Mouse (Mus musculus) fat pad, adult 2 months (tissue): Measurements from ENCODE around the gene Soga1.

Experiments
- DNase-seq: peaks from one replicate; pipeline ENCODE4 v3.0.0-alpha.2; 2011; ENCODE audit warnings: low read depth, low spot score; ENCODE audit errors: extremely low read depth

The Soga1 gene

DNA sequence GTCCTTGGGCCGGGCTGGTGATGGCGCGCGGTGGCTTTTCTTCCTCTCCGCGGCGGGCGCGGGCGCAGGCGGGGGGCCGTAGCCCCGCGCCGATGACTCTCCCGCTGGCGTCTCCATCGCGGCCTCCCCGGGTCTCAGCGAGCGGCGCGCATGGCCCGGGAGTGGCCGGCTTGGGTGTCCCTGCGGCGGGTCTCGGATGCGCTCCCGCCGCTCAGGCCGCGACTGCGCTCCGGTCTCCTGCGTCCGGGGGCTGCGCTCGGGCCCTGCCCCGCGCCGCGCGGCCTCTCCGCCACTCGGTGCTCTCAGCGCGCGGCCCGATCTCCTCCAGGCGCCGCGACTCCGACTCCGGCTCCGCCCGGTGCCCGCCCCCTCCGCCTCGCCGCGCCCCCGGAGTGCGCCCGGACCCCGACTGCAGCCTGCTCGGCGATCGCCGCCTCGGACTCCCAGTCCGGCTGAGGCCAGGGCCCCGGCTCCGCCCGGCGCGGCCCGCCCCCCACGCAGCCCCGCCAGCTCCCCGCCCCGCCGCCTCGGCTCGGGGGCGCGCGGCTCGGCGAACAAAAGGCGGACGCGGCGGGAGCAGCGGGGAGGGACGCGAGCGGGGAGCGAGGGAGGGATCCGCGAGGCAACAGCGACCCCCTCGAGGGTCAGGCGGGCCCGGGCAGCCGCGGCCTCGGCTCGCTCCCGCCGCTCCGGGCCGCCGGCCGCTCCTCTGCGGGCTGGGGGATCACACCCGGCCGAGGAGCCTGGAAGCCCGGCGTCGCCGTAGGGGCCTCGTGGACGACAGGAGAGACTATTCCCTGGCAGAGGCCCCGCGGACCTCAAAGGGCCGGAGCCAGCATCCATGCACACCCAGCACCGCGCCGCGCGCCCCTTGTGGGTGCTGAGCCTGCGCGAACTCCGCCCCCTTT is at the start of gene Soga1:
TSS of gene Soga1 (minus strand) at position 462 of the 908 bp plus-strand sequence.
- DNase-seq, result no peak

DNA sequence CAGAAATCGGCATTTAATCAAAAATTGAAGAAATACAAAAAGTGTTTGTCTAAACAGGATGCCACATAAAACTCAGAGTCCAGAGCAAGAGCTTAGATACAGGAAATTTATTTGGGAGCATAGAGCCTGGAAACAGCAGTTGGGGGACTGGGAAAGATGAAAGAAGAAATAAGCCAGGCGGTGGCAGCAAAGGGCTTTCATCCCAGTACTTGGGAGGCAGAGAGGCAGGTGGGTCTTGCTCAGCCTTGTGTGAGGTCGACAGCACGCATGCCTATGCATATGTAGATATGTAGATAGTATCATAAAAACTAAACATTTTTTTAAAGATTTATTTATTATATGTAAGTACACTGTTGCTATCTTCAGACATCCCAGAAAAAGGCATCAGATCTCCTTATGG is 49.0 kb upstream of the Soga1 start:
- no peak for DNase-seq

DNA sequence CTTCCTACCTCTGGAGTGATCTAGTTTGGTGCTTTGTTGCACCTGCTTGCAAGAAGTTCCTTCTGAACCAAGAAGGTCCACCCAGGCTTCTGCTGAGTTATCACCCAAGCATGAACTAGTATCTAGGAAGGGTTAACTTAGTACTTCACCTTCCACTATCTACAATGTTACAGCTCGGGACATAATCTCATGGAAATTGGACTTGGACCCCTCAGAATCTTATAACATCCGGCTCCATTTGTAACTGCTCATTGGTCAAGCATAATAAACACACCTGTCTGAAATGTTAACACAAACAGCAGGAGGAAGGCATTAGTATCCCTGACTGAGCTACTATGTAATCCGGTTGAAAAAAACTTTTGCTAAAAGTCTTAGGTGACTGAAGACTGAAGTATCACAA is 48.3 kb upstream of the Soga1 start:
- no peak for DNase-seq

DNA sequence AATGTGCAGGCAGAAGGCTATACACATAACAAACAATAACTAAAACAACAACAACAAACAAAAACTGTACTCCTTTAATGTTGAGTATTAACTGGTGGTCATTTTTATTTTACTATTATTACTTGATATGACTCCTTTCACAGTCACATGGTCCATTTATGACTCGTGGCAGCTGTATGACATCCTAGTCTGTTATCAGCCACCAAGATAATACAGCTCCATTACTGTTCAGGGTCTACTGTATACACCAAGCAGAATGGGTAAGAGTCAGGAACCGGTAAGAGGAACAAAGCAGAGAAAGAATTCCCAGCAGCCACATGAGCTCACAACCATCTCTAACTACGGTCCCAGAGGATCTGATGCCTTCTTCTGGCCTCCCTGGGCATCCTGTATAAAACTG is 46.2 kb upstream of the Soga1 start:
- DNase-seq, result no peak

DNA sequence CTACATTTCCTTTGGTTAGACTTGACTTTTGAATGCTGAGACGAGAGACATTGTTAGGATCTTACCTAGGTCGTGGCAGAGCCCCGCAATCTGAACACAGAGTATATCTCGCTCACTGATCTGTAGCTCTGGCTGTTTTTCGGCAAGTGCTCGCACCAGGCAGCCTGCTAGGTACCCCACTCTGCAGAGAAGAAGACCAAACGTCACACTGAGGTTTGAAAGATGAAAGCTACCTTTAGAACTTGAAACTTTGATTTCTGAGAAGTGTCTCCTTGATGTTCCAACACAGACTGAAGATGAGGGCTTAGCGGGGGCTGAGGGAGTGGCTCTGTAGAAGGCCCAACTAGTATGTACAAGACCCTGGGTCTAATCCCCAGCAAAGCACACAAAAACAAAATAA is 42.7 kb upstream of the Soga1 start:
- DNase-seq, result no peak

GRCm38 (mm10) chr2:157119075-157119474 is 40.0 kb upstream of the Soga1 start:
- no peak for DNase-seq

DNA sequence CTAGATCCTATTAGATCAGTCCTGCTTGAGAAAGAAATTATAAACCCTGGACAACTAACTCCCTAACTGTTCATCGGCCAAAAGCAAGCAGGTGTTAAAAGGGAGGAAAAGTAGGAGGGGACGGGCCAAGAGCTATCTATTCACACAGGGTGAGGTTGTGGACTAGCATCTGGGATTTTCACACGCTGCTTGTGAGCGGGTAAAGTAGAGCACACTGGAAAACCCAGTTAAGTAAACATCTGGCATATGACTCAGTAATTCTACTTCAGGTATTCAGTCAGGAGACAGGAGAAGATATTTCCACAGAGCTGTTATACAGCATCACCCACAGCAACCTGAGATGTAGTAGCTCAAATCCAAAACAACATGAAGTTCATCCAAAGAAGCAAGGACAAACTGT is 39.5 kb upstream of the Soga1 start:
- DNase-seq, result no peak

- no peak for DNase-seq
Observed at GRCm38 (mm10) chr2:157116964-157117363, 37.9 kb upstream of the Soga1 start.

GRCm38 (mm10) chr2:157108236-157108635 is 29.2 kb upstream of the Soga1 start:
- no peak for DNase-seq

GRCm38 (mm10) chr2:157104454-157104853 is 25.4 kb upstream of the Soga1 start:
- no peak for DNase-seq

GRCm38 (mm10) chr2:157102256-157102655 is 23.2 kb upstream of the Soga1 start:
- DNase-seq, result no peak

GRCm38 (mm10) chr2:157101650-157102049 is 22.6 kb upstream of the Soga1 start:
- DNase-seq, result no peak

- no peak for DNase-seq
Observed at GRCm38 (mm10) chr2:157100319-157100605, 21.2 kb upstream of the Soga1 start.

GRCm38 (mm10) chr2:157099532-157100318 is 20.7 kb upstream of the Soga1 start:
- no peak for DNase-seq

GRCm38 (mm10) chr2:157095005-157095755 is 16.1 kb upstream of the Soga1 start:
- no peak for DNase-seq

GRCm38 (mm10) chr2:157092024-157092423 is 13.0 kb upstream of the Soga1 start:
- no peak for DNase-seq

- no peak for DNase-seq
Observed at GRCm38 (mm10) chr2:157087536-157088317, 8.7 kb upstream of the Soga1 start.

DNA sequence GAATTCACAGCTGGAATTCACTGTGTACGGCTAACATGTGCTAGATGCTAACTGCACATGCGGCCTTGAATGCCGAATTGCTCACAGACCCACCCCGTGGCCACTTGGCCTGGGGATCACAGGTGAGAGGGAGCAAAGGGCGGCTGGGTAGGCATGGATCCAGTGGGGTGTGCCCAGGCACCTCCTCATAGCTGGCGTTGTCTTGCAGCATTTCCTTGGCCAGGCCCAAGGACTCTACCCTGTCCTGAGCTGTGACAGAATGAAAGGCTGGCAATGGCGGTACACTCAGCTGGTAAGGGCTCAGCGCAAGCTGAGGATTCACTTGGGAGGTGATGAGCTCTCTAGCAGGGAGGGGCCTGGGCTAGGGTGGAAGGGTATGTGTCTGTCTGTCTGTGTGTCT is 7.7 kb upstream of the Soga1 start, which contains the start of gene Tldc2:
TSS of gene Tldc2 (plus strand) at position 260 of the 400 bp plus-strand sequence.
- DNase-seq, result no peak

DNA sequence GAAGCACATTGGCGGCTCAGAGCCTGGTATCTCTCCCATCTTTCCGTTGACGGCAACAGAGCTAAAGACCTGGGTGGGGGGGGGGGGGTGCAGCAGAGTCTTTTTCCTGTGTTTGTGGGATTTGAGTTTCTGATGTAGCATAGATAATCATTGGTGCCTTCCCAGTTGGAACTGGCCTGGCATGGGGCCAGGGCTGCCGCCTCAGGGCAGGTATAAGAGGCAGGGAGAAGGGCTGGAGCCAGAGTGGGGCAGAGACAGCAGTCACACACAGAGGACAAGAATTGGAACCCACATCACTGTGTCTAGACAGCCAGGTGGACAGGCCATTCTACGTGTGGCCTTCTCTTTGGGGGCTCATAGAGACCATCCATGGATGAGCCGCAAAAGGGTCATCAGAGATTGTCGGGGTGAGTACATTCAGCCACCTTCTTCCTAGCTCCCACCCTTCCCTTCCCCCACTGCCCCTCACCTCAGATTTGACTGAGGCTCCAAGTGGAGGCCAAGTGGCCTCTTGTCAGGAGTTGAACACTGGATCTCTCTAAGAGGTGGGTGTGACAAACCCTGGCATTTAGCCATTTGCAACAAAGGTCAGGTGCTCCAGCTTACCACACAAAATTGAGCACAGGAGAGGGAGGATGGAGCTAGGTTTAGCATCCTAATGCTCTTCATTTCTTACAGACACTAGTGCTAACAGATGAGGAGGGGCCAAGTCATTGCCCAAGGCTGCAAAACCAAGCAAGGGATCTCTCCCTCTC is 6.0 kb upstream of the Soga1 start:
- no peak for DNase-seq

DNA sequence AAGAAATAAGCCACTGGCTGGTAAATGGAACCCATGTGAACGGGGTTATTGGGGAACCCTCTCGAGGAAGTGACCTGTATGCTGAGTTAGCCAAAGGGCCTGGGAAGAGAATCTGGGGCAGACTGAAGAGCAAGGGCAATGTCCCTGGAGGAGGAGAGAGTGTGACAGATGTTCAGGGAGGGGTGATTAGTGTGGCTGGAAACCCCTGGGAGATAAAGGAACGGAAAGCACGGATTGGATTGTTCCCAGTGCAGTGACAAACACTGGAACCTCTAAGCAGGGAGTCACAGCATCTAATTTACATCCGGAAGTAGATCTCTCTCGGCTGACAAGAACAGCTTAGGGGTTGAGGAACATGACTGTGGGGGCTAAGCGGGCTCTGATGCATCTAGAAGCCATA is 2.9 kb upstream of the Soga1 start:
- DNase-seq, result no peak
